Mouse (Mus musculus): ENCODE results near the gene Gm16223.

Gene Gm16223

GRCm38 (mm10) chr5:42067476-42068187, at the start of gene Gm16223:
Gene Gm16223, plus strand, starts transcription at chr5:42067960.
- in situ Hi-C loops (cut with MboI; ENCODE audit: unreplicated experiment in 2 of 2) = no loop called here

- in situ Hi-C loops (cut with MboI; ENCODE audit: unreplicated experiment in 2 of 2) = no loop called here
Measured at GRCm38 (mm10) chr5:42022029-42022428, 45.7 kb upstream of the Gm16223 start.

GRCm38 (mm10) chr5:42023521-42023920, 44.2 kb upstream of the Gm16223 start:
- in situ Hi-C loops (cut with MboI; ENCODE audit: unreplicated experiment in 2 of 2) = no loop called here

- in situ Hi-C loops (cut with MboI; ENCODE audit: unreplicated experiment in 2 of 2) = no loop called here
Measured at GRCm38 (mm10) chr5:42036388-42037082, 31.2 kb upstream of the Gm16223 start.

GRCm38 (mm10) chr5:42054636-42055035, 13.1 kb upstream of the Gm16223 start:
- in situ Hi-C loops (cut with MboI; ENCODE audit: unreplicated experiment in 2 of 2) = no loop called here

DNA sequence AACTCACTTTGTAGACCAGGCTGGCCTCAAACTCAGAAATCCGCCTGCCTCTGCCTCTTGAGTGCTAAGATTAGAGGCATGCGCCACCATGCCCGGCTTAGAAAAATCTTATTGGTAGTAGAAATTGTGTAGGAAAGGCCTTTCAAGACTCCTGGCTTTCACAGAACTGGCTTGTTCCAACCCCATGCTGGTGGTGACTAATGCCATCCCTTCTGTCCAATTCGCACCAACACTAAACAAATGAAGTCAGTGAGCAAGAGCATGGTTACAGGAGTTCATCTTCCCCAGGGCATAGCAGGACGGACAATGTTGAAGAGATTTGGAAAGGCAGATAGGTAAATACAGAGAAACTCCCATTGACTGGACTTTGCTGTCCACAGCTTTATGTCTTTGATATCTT, 12.6 kb upstream of the Gm16223 start:
- in situ Hi-C loops (cut with MboI; ENCODE audit: unreplicated experiment in 2 of 2) = no loop called here

- in situ Hi-C loops (cut with MboI; ENCODE audit: unreplicated experiment in 2 of 2) = no loop called here
Measured at GRCm38 (mm10) chr5:42065090-42065489, 2.7 kb upstream of the Gm16223 start.

DNA sequence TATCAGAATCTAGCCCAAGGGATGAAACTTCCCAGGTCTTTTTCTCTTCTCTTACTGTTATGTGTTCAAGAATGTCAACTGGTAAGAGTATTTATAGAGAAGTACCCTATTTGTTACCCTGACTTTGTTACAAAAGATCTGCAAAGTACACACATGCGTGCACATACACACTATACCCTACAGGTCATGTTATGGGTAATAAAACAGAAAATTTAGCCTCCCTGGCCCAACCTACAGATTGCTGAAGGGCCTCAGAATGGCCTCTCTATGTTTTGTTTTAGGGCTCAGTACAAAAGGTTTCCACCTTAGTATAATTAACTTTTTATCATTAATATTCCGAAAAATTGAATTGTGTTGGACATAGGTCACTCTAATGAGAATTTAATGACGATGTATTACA, 685 bp upstream of the Gm16223 start:
- in situ Hi-C loops (cut with MboI; ENCODE audit: unreplicated experiment in 2 of 2) = no loop called here

GRCm38 (mm10) chr5:42068188-42068579, 424 bp downstream of the Gm16223 start:
- in situ Hi-C loops (cut with MboI; ENCODE audit: unreplicated experiment in 2 of 2) = no loop called here

GRCm38 (mm10) chr5:42116586-42117346, 49.0 kb downstream of the Gm16223 start:
- in situ Hi-C loops (cut with MboI; ENCODE audit: unreplicated experiment in 2 of 2) = no loop called here

- in situ Hi-C loops (cut with MboI; ENCODE audit: unreplicated experiment in 2 of 2) = no loop called here
Measured at GRCm38 (mm10) chr5:42125562-42125961, 57.8 kb downstream of the Gm16223 start.

DNA sequence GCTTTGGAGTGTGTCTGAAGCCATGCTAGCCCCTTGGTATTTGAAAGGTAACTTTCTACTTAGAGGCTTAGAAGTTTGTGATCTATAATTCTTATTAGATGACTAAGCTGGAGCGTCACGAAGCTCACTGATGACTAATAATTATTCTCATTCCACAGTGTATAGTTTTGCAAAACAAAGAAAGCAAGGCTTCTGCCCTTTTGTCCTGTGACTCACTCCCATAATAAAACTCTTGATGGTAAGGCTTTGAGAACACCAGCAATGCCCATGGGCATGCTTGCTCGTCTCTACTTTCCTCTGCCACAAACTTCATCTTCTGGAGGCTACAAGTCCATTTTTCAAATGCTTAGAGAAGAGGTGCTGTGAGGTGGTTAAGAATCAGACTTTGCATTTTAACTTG, 87.9 kb downstream of the Gm16223 start:
- in situ Hi-C loops (cut with MboI; ENCODE audit: unreplicated experiment in 2 of 2) = no loop called here

DNA sequence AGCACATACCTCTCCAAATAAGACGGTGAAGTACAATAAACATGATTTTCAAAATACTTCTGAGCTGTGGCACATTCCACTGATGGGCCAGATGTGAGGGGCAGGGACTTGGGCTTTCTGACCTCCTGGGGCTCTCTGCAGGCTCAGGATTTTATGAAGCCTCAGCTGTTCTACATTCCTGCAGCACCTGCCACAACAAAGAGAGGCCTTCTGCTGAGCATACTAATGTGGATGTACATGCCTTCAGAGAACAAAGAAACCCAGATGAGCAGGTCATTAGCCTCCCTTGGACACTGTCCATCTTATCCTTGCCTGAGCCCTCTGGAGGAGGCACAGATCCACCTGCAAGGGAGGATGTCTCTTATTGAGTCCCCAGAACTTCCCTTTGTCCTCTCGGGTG, 97.0 kb downstream of the Gm16223 start:
- in situ Hi-C loops (cut with MboI; ENCODE audit: unreplicated experiment in 2 of 2) = no loop called here

DNA sequence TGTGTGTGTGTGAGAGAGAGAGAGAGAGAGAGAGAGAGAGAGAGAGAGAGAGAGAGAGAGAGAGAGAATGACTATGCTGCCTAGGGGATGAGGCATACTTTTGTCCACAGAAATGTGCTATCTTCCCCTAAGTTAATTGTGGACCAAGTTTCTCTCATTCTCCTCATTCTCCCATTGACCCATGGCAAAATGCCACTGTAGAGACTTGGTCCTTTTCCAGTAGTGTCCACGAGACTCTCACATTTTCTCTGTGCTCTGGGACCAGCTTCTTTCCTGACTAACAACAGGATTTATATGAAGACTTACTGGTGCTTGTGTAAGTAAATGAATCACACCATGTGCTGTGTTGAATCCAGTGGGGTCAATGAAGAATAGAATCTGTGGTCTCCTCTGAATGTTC, 98.6 kb downstream of the Gm16223 start:
- in situ Hi-C loops (cut with MboI; ENCODE audit: unreplicated experiment in 2 of 2) = no loop called here

- in situ Hi-C loops (cut with MboI; ENCODE audit: unreplicated experiment in 2 of 2) = no loop called here
Measured at GRCm38 (mm10) chr5:42168071-42168470, 100.3 kb downstream of the Gm16223 start.

GRCm38 (mm10) chr5:42168785-42169184, 101.0 kb downstream of the Gm16223 start:
- in situ Hi-C loops (cut with MboI; ENCODE audit: unreplicated experiment in 2 of 2) = no loop called here

DNA sequence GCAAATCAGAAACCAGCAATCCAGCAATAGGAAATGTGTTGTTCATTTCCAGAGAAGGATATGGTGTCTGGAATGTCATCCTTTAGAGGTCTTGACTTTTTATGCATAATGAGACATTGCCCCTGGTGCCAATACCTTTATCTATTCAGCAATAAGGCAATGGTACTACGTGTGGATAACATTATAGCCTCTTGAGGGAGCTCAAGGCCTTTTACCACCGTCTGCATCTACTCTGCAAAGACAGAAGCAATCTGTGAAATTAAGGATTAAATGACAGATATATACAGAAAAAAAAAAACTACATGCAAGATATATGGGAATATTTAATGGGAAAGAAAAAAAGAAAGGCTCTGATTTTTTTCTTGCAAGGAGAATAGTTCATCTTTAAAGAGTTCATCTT, 106.3 kb downstream of the Gm16223 start:
- in situ Hi-C loops (cut with MboI; ENCODE audit: unreplicated experiment in 2 of 2) = no loop called here

GRCm38 (mm10) chr5:42175424-42175823, 107.7 kb downstream of the Gm16223 start:
- in situ Hi-C loops (cut with MboI; ENCODE audit: unreplicated experiment in 2 of 2) = no loop called here

- in situ Hi-C loops (cut with MboI; ENCODE audit: unreplicated experiment in 2 of 2) = no loop called here
Measured at GRCm38 (mm10) chr5:42198493-42198892, 130.7 kb downstream of the Gm16223 start.

DNA sequence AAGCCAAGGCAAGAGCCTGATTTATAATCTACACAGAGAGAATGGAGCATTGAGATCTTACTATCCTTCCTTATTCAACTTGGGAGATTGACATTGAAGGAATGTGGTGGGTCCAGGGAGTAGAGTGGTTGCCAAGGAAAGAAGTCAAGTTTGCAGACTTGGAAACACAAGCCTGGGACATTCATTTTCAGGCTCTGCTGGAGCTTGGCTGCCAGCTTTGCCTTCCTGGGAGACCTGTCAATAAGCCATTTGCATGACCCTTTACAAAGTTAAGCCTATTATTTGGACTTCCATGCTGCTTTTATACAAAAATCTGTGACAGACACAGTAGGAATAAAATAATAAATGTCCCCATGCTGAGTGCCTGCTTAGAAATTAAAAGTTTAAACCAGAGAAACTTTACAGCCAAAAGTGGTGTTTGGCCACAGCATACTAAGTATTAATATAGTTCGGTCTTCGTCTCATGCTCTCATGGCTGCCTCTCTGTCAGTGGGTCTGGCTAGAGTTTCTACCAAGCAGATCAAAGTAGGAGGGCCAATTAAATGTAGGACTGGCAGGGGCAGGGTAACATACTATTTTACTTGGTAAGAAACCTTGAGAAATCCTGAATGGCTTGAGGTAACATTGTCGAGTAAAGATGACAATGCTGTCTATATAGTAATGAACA, 139.8 kb downstream of the Gm16223 start:
- in situ Hi-C loops (cut with MboI; ENCODE audit: unreplicated experiment in 2 of 2) = no loop called here

All from v-Abl transformed pro-B cells (cell line).